Mouse (Mus musculus): ENCODE measurements at regions not wholly inside any gene's neighbourhood (a gene's known extent, or its start where the extent isn't known, plus 50 kb on each side); places are given as distances from the start of the nearest gene placed in this dataset.

- peak; percentile 88 to 92 for DNase-seq (ENCODE audit: low spot score in 2 of 2)
Measured at GRCm38 (mm10) chr13:54285968-54286367, 85.2 kb upstream of the Cplx2 start.

DNA sequence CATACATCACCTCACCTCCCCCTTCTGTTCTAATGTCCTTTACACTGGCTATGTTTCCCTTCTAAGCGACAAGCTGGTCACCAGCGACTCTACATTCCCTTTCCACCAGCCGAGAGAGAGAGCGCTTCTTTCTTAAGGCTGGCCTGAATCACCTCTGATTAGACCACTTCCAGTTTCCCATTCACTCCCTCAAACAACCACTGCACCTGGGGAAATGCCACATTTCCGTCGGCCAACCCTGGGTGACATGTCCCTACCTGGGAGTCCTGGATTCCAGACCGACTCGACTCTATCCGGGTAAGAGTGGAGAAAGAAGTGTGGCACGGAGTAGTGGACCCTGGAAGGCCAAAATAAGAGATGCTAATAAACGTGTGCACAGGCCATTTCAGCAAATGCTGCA lies 84.5 kb upstream of the Cplx2 start:
- no peak for DNase-seq (ENCODE audit: low spot score in 2 of 2)

DNA sequence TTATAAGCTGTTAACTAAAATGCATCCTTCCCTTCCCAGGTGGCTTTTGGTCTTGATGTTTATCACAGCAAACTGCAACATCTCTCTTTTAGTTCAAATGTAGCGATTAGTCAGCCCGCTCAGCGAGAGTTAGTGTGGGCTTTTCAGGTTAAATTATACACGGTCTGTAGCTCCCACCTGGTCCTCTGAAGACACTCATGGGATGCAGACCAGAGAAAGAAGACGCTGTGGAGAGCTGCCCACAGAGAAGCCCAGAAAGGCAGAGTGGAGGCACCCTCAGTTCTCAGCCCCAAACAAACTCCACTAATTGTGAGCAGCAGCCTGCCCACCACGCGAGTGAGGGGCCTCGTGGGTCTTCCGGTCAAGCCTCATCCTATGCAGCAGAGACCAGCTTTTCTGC lies 81.1 kb upstream of the Cplx2 start:
- no peak for DNase-seq (ENCODE audit: low spot score in 2 of 2)

GRCm38 (mm10) chr13:54292394-54292793 lies 78.8 kb upstream of the Cplx2 start:
- peak in 1 of 2 experiments; percentile 58 for DNase-seq (ENCODE audit: low spot score in 2 of 2)

GRCm38 (mm10) chr13:54293006-54293405 lies 78.1 kb upstream of the Cplx2 start:
- no peak for DNase-seq (ENCODE audit: low spot score in 2 of 2)

DNA sequence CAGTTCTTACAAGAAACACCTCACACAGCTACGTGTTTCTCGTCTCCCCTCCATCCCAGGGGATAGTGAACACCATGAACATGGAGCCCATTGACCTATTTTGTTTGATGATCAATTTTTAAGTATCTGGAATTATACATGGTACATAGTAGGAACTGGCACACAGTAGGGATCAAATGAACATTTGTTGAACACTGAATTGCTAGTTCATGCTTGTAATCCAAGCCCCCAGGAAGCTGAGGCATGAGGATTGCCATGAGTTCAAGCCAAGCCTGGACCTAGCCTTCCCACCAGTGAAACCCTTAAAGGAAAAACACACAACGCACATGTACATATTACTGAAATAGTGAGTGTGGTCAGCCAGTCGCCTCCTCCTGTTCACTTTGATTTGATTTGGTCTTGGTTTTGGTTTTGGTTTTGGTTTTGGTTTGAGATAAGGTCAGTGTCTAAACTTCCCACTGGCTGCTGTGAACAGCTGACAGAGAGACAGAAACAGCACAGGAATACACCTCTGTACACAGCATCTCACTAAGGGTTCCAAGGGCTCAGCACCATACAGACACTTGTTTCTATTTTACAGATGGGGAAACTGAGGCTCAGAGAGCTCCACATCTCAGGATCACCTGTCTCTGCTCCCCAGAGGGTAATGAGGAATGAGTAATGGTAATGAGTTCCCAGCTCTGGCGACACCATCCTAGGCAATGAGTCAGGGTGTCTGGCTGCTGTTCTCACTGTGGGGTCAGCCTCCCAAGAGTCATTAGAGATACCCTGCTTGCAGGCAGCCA lies 75.5 kb upstream of the Cplx2 start:
- DNase-seq (ENCODE audit: low spot score in 2 of 2): no peak

- DNase-seq (ENCODE audit: low spot score in 2 of 2): no peak
Measured at GRCm38 (mm10) chr13:54296260-54296555, 74.9 kb upstream of the Cplx2 start.

GRCm38 (mm10) chr13:54298851-54299250 lies 72.3 kb upstream of the Cplx2 start:
- peak in 1 of 2 experiments; percentile 21 for DNase-seq (ENCODE audit: low spot score in 2 of 2)

DNA sequence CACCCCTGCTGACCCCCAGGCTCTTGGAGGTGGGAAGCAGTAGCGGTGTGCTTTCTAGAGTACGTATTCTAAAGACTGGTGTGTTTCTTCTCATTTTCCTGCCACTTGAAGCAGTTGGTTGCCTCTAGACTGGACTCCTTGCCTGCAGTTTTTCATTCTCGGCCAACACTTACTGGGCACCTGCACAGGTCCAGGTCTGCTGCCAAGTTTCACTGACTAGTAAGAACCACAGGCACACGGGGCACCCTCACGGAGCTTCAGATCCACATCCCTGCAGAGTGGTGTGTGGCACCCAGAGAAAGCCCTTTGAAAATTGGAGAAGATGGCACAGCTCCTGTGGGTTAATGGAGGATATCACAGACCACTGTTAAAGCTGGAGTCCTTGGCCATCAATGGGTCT lies 71.9 kb upstream of the Cplx2 start:
- DNase-seq (ENCODE audit: low spot score in 2 of 2): no peak

GRCm38 (mm10) chr13:54301110-54301509 lies 70.0 kb upstream of the Cplx2 start:
- no peak for DNase-seq (ENCODE audit: low spot score in 2 of 2)

GRCm38 (mm10) chr13:54301677-54302076 lies 69.5 kb upstream of the Cplx2 start:
- DNase-seq (ENCODE audit: low spot score in 2 of 2): no peak

GRCm38 (mm10) chr13:54302351-54303070 lies 68.6 kb upstream of the Cplx2 start:
- DNase-seq (ENCODE audit: low spot score in 2 of 2): peak; percentile 68 to 71

DNA sequence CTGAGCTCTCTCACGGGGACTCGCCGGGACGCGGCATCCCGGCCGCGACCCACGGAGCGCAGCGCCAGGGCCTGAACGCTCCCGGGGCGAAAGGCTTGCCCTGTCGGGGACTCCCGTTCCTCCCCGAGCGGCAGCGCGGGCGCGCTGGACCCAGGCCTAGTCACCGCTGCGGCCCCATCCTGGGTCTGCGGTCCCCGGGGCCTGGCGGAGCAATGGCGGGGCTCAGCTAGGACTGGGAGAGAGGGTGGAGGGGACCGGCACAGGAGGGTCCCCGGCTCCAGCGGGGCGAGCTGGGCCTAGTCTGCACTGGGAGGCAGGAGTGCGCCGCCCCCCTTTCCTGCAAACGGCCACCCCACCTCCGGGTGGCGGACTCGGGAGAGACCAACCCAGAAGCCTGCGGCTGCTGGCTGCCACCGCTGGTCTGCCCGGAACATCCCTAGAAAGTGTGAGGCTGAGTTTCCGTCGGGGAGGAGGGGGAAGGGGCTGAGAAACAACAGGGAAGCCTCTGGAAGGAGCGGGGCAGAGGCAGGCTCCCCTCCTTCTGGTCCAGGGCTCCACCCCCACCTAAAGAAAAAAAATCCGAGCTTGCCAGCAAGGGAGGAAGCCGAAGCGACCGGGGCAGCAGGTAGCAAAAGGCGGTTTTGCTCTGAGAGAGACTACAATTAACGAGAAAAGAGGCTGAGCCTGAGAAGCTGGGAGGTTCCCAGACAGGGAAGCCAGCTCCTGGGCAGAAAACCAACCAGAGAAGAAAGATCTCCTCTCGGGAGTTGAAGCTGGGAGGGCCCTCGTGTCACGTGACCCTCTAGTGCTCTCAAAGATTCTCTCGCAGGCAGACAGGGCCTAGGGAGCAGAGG lies 67.9 kb upstream of the Cplx2 start:
- DNase-seq (ENCODE audit: low spot score in 2 of 2): peak; percentile 90 to 94

- DNase-seq (ENCODE audit: low spot score in 2 of 2): no peak
Measured at GRCm38 (mm10) chr13:54304251-54304650, 66.9 kb upstream of the Cplx2 start.

DNA sequence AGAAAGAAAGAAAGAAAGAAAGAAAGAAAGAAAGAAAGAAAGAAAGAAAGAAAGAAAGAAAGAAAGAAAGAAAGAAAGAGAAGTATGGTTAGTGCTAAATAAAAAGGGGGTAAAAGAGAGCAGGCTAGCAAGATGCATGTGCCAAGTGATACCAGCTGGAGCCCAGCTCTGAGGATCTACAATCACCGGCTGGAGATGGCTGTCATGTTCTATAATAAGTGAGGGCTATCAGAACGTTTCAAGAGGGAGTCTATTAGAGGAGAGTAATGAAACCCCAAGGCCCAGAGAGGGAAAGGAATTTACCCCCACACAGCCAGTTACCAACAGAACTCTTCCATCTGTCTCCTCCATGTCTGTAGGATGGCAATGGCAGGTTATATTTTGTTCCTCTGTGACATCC lies 62.6 kb upstream of the Cplx2 start:
- no peak for DNase-seq (ENCODE audit: low spot score in 2 of 2)

- DNase-seq (ENCODE audit: low spot score in 2 of 2): peak; percentile 85 to 89
Measured at GRCm38 (mm10) chr13:54309354-54309753, 61.8 kb upstream of the Cplx2 start.

DNA sequence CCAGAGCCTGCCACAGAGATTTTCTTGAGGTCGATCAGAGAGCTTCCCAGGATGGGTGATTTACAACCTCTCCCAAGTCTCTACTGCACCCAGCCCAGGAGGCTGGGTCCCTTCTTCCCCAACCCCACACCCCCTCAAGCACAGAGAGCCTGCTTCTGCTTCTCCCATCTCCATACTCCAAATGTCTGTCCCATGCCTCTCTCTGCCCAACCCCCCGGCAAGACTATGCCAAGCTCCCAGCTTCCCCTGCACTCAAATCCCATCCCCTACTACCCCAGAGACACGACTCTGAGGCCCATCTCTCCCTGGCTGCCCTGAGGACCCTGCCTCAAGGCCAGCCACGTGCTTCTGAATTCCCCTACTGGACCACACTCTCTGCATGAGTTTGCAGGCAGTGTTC lies 61.0 kb upstream of the Cplx2 start:
- DNase-seq (ENCODE audit: low spot score in 2 of 2): no peak

- DNase-seq (ENCODE audit: low spot score in 2 of 2): no peak
Measured at GRCm38 (mm10) chr13:54311327-54312026, 59.7 kb upstream of the Cplx2 start.

- peak; percentile 84 to 89 for DNase-seq (ENCODE audit: low spot score in 2 of 2)
Measured at GRCm38 (mm10) chr13:54312405-54313185, 58.6 kb upstream of the Cplx2 start.

- no peak for DNase-seq (ENCODE audit: low spot score in 2 of 2)
Measured at GRCm38 (mm10) chr13:54315333-54315732, 55.8 kb upstream of the Cplx2 start.

GRCm38 (mm10) chr13:54316907-54317306 lies 54.2 kb upstream of the Cplx2 start:
- no peak for DNase-seq (ENCODE audit: low spot score in 2 of 2)

Data from right cerebral cortex, postnatal 10 days (tissue).